Mouse (Mus musculus) forebrain, postnatal 0 days (tissue): ENCODE measurements around the gene Slc12a6. TPM values are rescaled to one million over a fixed set of nuclear protein-coding genes. Genes with fewer than 3 reads are reported as not detected.

Source experiments
- ATAC-seq: fragments of 200-750 bp; cut with Nextera tagmentation; 2 replicates; pipeline ENCODE4 v1.8.0; 2017; ENCODE audit warnings: mild to moderate bottlenecking, moderate library complexity
- DNase-seq: peaks from one replicate; pipeline ENCODE4 v3.0.0-alpha.2; 2015
- H3K27ac ChIP-seq: fragments of 300-500 bp; sonication (generic); 2 replicates; pipeline ENCODE4 v1.5.1; 2014; ENCODE audit warnings: low read depth, mild to moderate bottlenecking, antibody characterized with exemption, low read length, moderate library complexity, mixed read lengths
- H3K27me3 ChIP-seq: fragments of 300-500 bp; sonication (generic); 2 replicates; pipeline ENCODE4 v1.6.1; 2014; ENCODE audit warnings: mild to moderate bottlenecking, low read length, mixed read lengths; ENCODE audit not compliant: insufficient read depth
- H3K36me3 ChIP-seq: fragments of 300-500 bp; sonication (generic); 2 replicates; pipeline ENCODE4 v1.6.1; 2014; ENCODE audit warnings: mild to moderate bottlenecking, moderate library complexity; ENCODE audit not compliant: insufficient read depth
- H3K4me1 ChIP-seq: fragments of 300-500 bp; sonication (generic); 2 replicates; pipeline ENCODE4 v1.6.1; 2014; ENCODE audit warnings: antibody characterized with exemption; ENCODE audit not compliant: insufficient read depth
- H3K4me2 ChIP-seq: fragments of 300-500 bp; sonication (generic); 2 replicates; pipeline ENCODE4 v1.6.1; 2014; ENCODE audit warnings: low read depth, mild to moderate bottlenecking, moderate library complexity
- H3K4me3 ChIP-seq: fragments of 300-500 bp; sonication (generic); 2 replicates; pipeline ENCODE4 v1.5.1; 2014; ENCODE audit warnings: low read depth, low read length, mixed read lengths
- H3K9ac ChIP-seq: fragments of 300-500 bp; sonication (generic); 2 replicates; pipeline ENCODE4 v1.6.1; 2014; ENCODE audit warnings: mild to moderate bottlenecking
- H3K9me3 ChIP-seq: fragments of 300-500 bp; sonication (generic); 2 replicates; pipeline ENCODE4 v1.6.1; 2016; ENCODE audit warnings: low read length
- CTCF ChIP-seq: sonication (generic); IDR thresholded peaks from 2 replicates; pipeline ENCODE4 v1.5.1; 2016; ENCODE audit warnings: antibody characterized with exemption, control low read depth, low read depth
- WGBS: fragments of 180-500 bp; shearing (Covaris S2); extraction: QIAGEN DNeasy Blood & Tissue Kit; methylation state at CpG from one replicate; pipeline ENCODE4 v1.1.7; 2014; 5-methylcytosine and 5-hydroxymethylcytosine counted together
- polyA plus RNA-seq: library from polyadenylated mRNA; unstranded; fragments of >200 nt; fragmentation: Nextera tagmentation; extraction: Ambion mirVana; gene quantifications from 2 replicates; pipeline ENCODE4 v1.2.1, GENCODE M21; 2015
- total RNA-seq: library from RNA; depleted of rRNA; stranded (reverse); fragments of >200 nt; gene quantifications from 2 replicates; pipeline ENCODE4 v1.2.3, GENCODE M21; 2014

The Slc12a6 gene
- total and polyA plus RNA-seq, 2 experiments from 2014 or later, result 10.6 to 69.3 TPM

- Histone ChIP-seq H3K27me3 (no peaks in the 10 kb centered on the region), H3K4me3 (no peak overlapping the region), H3K9me3 (no peaks in the 10 kb centered on the region), H3K27ac (no peak overlapping the region), H3K36me3 (no peaks in the 10 kb centered on the region), H3K4me2 (no peak overlapping the region), H3K9ac (no peak overlapping the region), H3K4me1 (no peaks in the 10 kb centered on the region)
- DNase-seq, result no peak
- WGBS, result 82% methylated on average over 2 of the region's 2 CpGs
- no peak for ATAC-seq
- TF ChIP-seq CTCF, result no peak
Measured at GRCm38 (mm10) chr2:112292823-112293222, 27.2 kb downstream of the Slc12a6 start.

- ATAC-seq, result peak; percentile 65
- no peak overlapping the region for H3K27ac ChIP-seq
- H3K27me3 ChIP-seq, result no peaks in the 10 kb centered on the region
- H3K4me3 ChIP-seq, result no peak overlapping the region
- no peaks in the 10 kb centered on the region for H3K4me1 ChIP-seq
- H3K9ac ChIP-seq, result no peak overlapping the region
- WGBS, result 59% methylated on average over 3 of the region's 3 CpGs
- no peak overlapping the region for H3K4me2 ChIP-seq
- TF ChIP-seq CTCF, result no peak
- H3K36me3 ChIP-seq, result no peaks in the 10 kb centered on the region
- DNase-seq, result peak; percentile 27
- H3K9me3 ChIP-seq, result no peaks in the 10 kb centered on the region
Measured at GRCm38 (mm10) chr2:112296211-112296610, 30.6 kb downstream of the Slc12a6 start.

GRCm38 (mm10) chr2:112298221-112298620 lies 32.6 kb downstream of the Slc12a6 start:
- H3K9me3 ChIP-seq, result no peaks in the 10 kb centered on the region
- TF ChIP-seq CTCF, result no peak
- H3K27ac ChIP-seq, result no peak overlapping the region
- H3K9ac ChIP-seq, result no peak overlapping the region
- DNase-seq (no peak), ATAC-seq (no peak)
- no peaks in the 10 kb centered on the region for H3K4me1 ChIP-seq
- H3K4me3 ChIP-seq, result no peak overlapping the region
- no peaks in the 10 kb centered on the region for H3K27me3 ChIP-seq
- H3K36me3 ChIP-seq, result no peaks in the 10 kb centered on the region
- no peak overlapping the region for H3K4me2 ChIP-seq
- 97% methylated on average over 4 of the region's 4 CpGs for WGBS

- H3K4me1 ChIP-seq, result no peaks in the 10 kb centered on the region
- H3K27me3 ChIP-seq, result no peaks in the 10 kb centered on the region
- 87% methylated on average over 3 of the region's 3 CpGs for WGBS
- no peak for TF ChIP-seq CTCF
- no peaks in the 10 kb centered on the region for H3K36me3 ChIP-seq
- no peak overlapping the region for H3K4me3 ChIP-seq
- DNase-seq (no peak), ATAC-seq (no peak)
- H3K27ac ChIP-seq, result no peak overlapping the region
- H3K4me2 ChIP-seq, result no peak overlapping the region
- H3K9me3 ChIP-seq, result no peaks in the 10 kb centered on the region
- no peak overlapping the region for H3K9ac ChIP-seq
Measured at GRCm38 (mm10) chr2:112308671-112309070, 43.0 kb downstream of the Slc12a6 start.

- no peaks in the 10 kb centered on the region for H3K4me1 ChIP-seq
- no peak overlapping the region for H3K27ac ChIP-seq
- H3K4me3 ChIP-seq, result no peak overlapping the region
- H3K9me3 ChIP-seq, result no peaks in the 10 kb centered on the region
- no peak for ATAC-seq
- WGBS, result 70% methylated on average over 10 of the region's 10 CpGs
- H3K36me3 ChIP-seq, result no peaks in the 10 kb centered on the region
- H3K4me2 ChIP-seq, result no peak overlapping the region
- H3K27me3 ChIP-seq, result no peaks in the 10 kb centered on the region
- DNase-seq, result no peak
- no peak overlapping the region for H3K9ac ChIP-seq
- TF ChIP-seq CTCF, result no peak
Measured at GRCm38 (mm10) chr2:112309161-112309600, 43.6 kb downstream of the Slc12a6 start.

GRCm38 (mm10) chr2:112315638-112316037 lies 50.0 kb downstream of the Slc12a6 start:
- no peaks in the 10 kb centered on the region for H3K9me3 ChIP-seq
- no peak for DNase-seq
- no peaks in the 10 kb centered on the region for H3K27me3 ChIP-seq
- H3K4me2 ChIP-seq, result no peak overlapping the region
- WGBS, result 89% methylated on average over 7 of the region's 7 CpGs
- H3K4me3 ChIP-seq, result no peak overlapping the region
- no peaks in the 10 kb centered on the region for H3K36me3 ChIP-seq
- TF ChIP-seq CTCF, result no peak
- ATAC-seq, result no peak
- H3K9ac ChIP-seq, result no peak overlapping the region
- H3K4me1 ChIP-seq, result no peaks in the 10 kb centered on the region
- no peak overlapping the region for H3K27ac ChIP-seq

GRCm38 (mm10) chr2:112318227-112318626 lies 52.6 kb downstream of the Slc12a6 start:
- no peak overlapping the region for H3K4me2 ChIP-seq
- H3K4me1 ChIP-seq, result no peaks in the 10 kb centered on the region
- no peak for TF ChIP-seq CTCF
- H3K27ac ChIP-seq, result no peak overlapping the region
- no peaks in the 10 kb centered on the region for H3K27me3 ChIP-seq
- no peak overlapping the region for H3K9ac ChIP-seq
- no peaks in the 10 kb centered on the region for H3K36me3 ChIP-seq
- DNase-seq, result no peak
- no peak overlapping the region for H3K4me3 ChIP-seq
- WGBS, result 93% methylated on average over 2 of the region's 2 CpGs
- no peaks in the 10 kb centered on the region for H3K9me3 ChIP-seq
- ATAC-seq, result no peak

GRCm38 (mm10) chr2:112318905-112319304 lies 53.3 kb downstream of the Slc12a6 start:
- no peak for ATAC-seq
- no peak overlapping the region for H3K9ac ChIP-seq
- H3K27me3 ChIP-seq, result no peaks in the 10 kb centered on the region
- H3K27ac ChIP-seq, result no peak overlapping the region
- H3K4me3 ChIP-seq, result no peak overlapping the region
- H3K36me3 ChIP-seq, result no peaks in the 10 kb centered on the region
- no peaks in the 10 kb centered on the region for H3K4me1 ChIP-seq
- no peaks in the 10 kb centered on the region for H3K9me3 ChIP-seq
- no peak overlapping the region for H3K4me2 ChIP-seq
- WGBS, result 75% methylated on average over 7 of the region's 7 CpGs
- TF ChIP-seq CTCF, result no peak
- DNase-seq, result no peak
